Mouse (Mus musculus): Measurements from ENCODE around the gene Prps1.
"Not testable (repeated sequence)": the region's sequence is repeated elsewhere in the genome, so short reads cannot be mapped to it uniquely, and the experiment has no call there.

Prps1 gene

GRCm38 (mm10) chrX:140500306-140500705 is 43.9 kb downstream of the Prps1 start:
- no peak for DNase-seq (ENCODE audit: extremely low read depth, low read depth, low spot score)

GRCm38 (mm10) chrX:140501401-140502301 is 45.2 kb downstream of the Prps1 start:
- no peak for DNase-seq (ENCODE audit: extremely low read depth, low read depth, low spot score)

GRCm38 (mm10) chrX:140503905-140504304 is 47.5 kb downstream of the Prps1 start:
- DNase-seq (ENCODE audit: extremely low read depth, low read depth, low spot score) = no peak

- DNase-seq (ENCODE audit: extremely low read depth, low read depth, low spot score) = peak; percentile 71
These were observed 49.3 kb downstream of the Prps1 start for GRCm38 (mm10) chrX:140505497-140506238.

GRCm38 (mm10) chrX:140506436-140507180 is 50.2 kb downstream of the Prps1 start:
- DNase-seq (ENCODE audit: extremely low read depth, low read depth, low spot score) = no peak

- DNase-seq (ENCODE audit: extremely low read depth, low read depth, low spot score) = no peak
These were observed 51.0 kb downstream of the Prps1 start for GRCm38 (mm10) chrX:140507377-140507776.

GRCm38 (mm10) chrX:140508791-140509190 is 52.4 kb downstream of the Prps1 start:
- DNase-seq (ENCODE audit: extremely low read depth, low read depth, low spot score) = not testable (repeated sequence)

GRCm38 (mm10) chrX:140509817-140510216 is 53.4 kb downstream of the Prps1 start:
- DNase-seq (ENCODE audit: extremely low read depth, low read depth, low spot score) = no peak

- no peak for DNase-seq (ENCODE audit: extremely low read depth, low read depth, low spot score)
These were observed 54.5 kb downstream of the Prps1 start for GRCm38 (mm10) chrX:140510696-140511429.

- no peak for DNase-seq (ENCODE audit: extremely low read depth, low read depth, low spot score)
These were observed 55.6 kb downstream of the Prps1 start for GRCm38 (mm10) chrX:140511687-140512651.

GRCm38 (mm10) chrX:140513379-140513778 is 57.0 kb downstream of the Prps1 start:
- DNase-seq (ENCODE audit: extremely low read depth, low read depth, low spot score) = no peak

GRCm38 (mm10) chrX:140518351-140518750 is 61.9 kb downstream of the Prps1 start:
- DNase-seq (ENCODE audit: extremely low read depth, low read depth, low spot score) = no peak

GRCm38 (mm10) chrX:140520146-140521102 is 64.0 kb downstream of the Prps1 start:
- DNase-seq (ENCODE audit: extremely low read depth, low read depth, low spot score) = no peak

- DNase-seq (ENCODE audit: extremely low read depth, low read depth, low spot score) = no peak
These were observed 65.8 kb downstream of the Prps1 start for GRCm38 (mm10) chrX:140522071-140522765.

- no peak for DNase-seq (ENCODE audit: extremely low read depth, low read depth, low spot score)
These were observed 67.8 kb downstream of the Prps1 start for GRCm38 (mm10) chrX:140524231-140524630.
